Mouse (Mus musculus): ENCODE results near the gene Spats2l.

The Spats2l gene

DNA sequence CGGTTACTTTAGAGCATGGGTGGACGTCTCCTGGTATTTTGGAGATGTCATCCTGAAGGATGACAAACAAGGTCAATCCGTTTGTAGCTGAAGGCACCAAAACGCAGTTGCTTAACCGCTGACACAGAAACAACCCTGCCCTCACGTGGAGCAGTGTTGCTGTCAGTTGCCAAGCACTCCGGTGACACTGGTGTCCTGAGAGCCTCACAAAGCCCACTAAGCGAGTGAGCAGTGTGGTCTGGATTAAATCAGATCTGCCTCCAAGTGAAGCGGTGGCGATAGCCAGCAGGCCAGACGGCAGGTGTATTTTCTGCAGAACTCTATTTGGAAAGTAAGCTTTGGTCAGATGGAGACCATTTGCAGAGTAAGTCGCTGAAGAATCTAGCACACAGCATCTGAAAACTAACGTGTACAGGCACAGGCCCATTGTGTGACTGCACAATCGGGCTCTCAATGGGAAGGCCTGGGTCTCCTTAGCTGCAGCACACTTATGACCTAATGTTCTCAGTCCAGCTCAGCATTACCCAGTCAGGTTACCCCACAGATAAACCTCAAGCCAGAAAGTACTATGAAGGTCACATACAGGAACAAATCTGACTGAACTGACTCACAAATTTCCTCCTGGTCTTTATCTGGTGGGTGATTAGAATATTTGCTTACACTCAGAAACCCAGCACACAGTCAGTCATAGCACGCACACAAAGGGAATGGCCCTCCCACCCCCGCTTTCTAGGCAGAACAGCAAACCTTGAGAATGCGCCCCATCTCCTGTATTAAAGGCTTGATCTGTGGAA, 51.2 kb downstream of the Spats2l start:
- DNase-seq (ENCODE audit: low read depth): no peak

DNA sequence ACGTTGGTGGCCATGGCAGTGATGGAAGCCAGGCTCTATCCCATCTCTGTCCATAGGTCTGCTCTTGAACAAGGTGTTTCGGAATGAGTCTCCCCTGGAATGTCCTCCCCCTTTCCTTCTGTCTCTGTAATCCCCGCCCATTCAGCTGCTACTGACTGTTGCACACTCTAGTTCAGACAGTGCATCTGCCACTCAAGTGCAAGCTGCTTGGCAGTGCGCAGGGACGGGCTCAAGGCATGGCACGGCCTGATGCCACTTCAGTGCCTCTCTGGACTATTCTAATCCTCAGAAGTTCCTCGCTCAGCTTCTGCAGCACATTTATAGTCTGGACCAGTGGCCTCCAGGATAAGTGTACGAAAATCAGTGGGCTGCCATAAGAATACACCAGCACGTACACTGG, 52.3 kb downstream of the Spats2l start:
- no peak for DNase-seq (ENCODE audit: low read depth)

DNA sequence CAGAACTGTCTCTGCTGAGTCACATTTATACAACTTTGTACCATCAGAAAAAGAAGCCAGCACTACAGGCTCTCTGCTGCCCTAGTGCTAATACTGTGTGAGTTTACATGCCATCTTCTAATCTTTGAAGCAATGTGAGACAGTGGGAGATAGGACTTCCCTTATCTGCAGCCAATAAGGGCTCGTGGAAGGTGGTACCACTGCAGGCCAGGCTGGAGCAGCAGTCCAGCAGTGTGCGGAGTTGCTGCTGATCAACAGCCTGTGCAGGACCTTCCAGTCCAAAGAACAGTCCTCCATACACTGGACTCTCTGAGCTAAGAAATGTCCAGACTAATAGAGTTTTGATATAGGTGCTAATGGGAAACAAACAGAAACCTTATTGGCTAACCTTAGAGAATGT, 59.2 kb downstream of the Spats2l start:
- DNase-seq (ENCODE audit: low read depth): no peak

DNA sequence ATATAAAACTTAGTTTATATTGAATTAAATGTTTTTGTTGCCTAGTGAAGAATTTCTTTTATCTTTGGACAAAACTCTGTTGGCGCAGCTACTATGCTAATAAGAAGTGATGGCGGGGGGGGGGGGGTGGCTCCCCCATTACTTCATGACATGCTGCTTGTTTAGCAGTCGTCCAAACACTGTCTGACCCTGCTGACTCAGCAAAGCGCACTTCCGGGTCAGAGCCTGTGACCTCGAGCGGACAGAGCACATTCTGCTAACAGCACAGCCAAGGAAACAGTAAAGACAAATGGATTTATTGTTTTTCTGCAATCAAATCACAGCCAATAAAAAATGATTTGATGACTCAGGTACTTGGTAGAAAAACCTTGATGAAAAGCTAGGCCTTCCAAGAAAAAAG, 61.2 kb downstream of the Spats2l start:
- DNase-seq (ENCODE audit: low read depth): no peak

DNA sequence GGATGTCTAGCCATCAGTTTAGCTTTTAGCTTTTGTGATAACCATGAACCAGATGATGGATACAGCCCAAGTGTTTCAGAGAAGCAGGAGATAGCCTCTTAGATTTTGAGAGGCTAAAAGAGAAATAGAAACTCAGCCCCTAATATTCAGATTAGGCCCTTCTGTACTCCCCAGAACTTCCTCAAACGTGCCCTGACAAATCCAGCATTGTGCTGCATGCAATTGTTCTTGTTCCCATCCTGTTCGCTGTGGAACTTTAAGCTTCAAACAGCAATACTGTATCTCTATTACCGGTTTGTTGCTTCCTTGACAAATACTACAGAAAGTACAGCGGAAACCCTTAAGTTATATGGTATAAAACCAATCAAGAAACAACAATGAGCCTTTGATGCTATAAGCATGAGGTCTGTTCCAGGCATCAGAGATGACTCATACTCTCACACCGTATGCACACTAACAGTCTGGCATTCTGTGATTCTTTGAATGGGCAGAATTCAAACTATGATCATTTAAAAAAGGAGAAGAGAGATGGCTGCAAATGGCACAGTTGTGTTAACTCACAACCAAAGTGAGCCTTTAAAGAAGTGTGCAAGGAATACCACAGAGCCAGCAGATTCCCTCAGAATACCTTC, 62.8 kb downstream of the Spats2l start:
- peak; percentile 3 for DNase-seq (ENCODE audit: low read depth)

DNA sequence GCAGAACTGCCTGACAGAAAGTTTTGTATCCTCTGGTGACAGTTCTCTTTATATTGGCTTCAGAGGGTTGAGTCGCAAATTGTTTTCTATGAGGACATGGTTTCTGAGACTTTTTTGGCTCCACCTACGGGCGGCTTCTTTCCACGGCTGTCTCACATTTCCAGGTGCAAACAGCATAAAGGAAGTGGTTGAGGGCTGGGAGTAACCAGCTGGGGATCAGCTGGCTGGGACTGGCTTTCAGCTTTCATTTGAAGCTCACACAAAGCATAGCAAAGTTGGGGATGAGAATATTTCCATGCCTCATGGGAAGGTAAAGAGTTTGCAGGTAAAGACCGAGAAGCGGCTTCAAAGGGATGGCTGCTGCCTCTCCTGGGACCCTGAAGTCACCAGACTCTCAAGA, 65.9 kb downstream of the Spats2l start:
- DNase-seq (ENCODE audit: low read depth): peak; percentile 74

DNA sequence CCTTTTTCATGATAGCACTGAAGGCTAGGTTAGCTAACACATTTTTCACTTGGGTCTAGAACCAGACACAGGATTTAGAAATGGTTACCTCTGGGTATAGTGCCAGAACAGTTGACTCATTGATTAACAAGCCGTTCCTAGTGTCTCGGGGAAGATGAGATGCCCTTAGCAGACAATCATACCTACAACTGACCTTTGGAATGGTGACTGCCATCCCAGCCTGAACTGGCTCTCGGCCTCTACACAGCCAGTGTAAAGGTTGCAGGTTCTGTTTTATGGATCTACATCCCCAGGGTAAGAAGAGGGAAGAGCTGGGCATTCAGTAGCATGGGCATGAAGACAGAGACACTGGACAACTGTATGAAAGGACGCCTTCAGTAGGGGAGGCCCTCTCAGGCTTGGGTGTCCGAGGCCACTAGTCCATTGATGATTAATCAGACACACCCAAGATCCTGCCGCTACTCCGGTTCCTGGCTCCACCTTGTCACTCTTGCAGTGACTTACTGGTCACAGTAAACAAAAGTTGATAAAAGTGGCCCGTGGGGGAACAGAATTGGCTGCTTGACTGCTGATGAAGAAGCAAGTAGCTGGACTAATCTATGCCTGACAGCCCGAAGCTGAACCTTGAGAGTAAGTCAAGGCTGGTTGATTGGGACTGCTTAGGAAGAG, 71.2 kb downstream of the Spats2l start:
- no peak for DNase-seq (ENCODE audit: low read depth)

DNA sequence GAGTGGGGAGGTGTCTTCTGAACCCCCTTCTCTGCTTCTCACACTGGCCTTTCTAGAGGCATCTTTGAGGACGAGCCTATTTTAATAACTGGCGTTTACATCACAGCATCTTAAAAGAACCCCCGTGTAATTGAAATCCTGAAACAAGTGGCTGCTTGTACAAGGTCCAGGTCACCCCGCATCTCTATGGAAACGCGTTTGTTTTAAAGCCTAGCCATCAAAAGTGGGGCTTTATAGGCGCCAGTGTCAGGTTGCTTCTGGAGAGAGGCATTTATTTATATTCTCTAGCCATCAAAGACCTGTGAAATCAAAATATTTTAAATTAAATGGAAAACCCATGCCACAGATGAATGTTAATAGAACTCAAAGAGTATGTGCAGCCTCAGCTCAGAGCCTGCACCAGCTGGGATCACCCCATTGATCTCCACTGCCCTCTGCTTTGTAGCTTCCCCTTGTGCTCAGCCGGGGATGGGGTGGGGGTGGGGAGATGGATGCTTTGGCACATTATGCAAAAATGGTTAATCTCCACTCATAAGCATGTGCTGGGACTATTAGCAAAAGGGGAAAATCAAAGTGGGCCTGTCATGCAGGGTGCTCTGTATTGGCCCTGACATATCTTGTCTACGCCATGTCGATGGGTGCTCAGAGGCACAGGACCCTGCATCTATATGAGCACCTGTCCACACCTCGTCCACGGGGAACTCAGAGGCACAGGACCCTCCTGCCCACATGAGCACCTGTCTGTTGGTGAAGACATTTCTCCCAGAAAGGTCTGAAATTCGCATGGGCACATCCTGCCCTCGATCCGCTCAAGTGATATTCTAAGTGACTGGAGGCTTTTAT, 73.1 kb downstream of the Spats2l start:
- no peak for DNase-seq (ENCODE audit: low read depth)

DNA sequence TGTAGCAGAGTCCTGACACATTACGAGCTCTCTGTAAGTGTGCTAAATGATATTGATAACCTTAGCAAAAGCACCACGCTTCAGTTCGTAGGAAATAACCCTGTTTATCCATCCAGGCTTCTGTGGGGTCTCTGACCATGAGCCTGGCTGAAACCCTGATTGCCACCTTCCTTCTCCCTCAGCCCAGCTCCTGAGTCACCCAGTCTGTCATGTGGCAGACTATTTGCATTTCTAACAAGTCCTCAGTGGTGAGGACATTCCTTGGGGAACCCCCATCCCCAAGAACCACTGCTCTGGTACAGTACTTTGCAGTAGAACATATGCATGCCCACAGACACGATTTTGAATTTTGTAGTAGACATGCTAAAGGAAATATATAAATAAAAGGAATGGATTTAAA, 75.1 kb downstream of the Spats2l start:
- no peak for DNase-seq (ENCODE audit: low read depth)

DNA sequence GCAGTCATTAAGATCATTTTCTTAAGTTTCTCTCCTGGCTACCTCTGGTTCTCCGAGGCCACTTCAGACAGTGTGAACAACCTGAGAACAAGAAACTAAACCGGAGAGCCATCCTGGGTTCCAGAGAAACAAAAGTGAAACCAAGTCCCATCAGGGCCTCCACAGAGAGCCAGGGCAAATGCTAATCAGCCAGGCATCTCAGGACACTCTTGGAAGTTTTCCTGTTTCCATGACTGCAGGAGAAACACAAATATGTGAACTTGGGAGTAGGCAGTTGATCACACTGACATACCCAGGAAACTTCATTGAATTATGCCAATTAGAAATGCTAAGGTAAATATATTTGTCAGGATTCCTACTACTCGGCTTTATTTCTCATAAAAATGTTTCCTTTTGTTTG, 76.0 kb downstream of the Spats2l start:
- DNase-seq (ENCODE audit: low read depth): no peak

DNA sequence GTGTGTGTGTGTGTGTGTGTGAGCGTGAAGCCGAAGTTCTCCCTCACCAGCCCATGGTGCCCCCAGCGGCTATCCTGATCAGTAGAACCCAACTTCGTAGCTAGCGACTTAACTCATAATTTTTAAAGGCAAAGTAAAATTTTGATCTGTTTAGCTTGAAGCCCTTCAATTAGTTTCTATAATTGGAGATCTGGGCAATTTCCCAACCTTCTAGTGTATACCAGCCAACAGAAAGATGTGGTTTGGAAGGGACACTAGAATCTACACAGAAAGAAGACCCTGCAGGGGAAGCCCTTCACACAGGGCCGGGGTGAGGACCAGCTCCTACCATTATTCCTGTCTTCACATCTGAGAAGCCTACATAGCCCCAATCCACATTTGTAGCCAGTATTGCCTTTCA, 77.9 kb downstream of the Spats2l start:
- DNase-seq (ENCODE audit: low read depth): no peak

DNA sequence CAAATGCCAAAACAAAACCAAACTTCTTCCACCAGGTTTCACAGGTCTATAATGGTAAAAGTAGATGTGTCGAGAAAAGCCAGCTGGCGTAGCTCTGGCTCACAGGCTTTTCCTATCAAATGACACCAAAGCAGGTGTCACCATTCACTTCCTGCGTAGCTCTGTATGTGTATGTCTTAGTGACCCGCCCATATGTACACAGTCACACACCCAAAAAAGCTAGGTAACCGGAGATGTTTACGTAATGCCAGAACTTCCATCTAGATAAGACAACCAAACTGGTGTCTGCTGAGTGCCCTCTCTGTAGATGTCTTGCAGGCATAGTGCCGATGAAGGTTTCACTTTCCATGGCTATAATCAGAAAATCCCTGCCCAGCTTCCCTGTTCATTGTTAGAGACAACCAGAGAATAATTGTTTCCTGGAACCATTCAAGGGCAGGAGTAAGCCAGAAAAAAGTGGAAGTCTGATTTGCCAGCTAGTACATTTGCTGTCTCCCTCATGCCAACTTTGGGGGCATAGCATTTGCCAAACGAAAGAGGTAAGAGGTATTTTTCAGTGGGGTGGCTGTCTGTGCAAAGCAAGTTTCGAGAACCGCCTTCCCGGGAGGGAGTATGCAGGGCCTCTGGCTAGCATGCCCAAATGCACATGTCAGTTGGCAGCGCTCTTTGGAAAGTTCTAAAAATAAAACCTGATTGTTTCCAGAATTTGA, 78.8 kb downstream of the Spats2l start:
- DNase-seq (ENCODE audit: low read depth): peak; percentile 51

DNA sequence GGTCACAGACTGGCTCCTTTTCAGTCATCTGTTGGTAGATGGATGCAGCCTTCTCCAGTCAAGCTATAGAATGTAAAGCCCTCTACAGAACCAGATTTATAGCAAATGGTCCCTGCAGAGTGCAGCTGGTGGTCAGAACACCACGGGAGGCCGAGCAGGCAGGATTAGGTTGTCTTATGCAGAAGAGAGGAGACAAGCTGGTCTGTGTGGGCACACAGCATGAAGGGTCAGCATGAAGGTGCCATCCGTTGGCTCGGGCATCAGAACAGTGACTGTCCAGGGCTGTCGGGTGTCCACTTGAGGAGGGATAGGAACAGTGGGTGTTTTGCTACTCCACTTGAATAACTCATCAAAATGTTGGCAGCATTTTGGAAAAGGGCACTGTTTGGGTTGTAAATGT, 83.8 kb downstream of the Spats2l start:
- no peak for DNase-seq (ENCODE audit: low read depth)

DNA sequence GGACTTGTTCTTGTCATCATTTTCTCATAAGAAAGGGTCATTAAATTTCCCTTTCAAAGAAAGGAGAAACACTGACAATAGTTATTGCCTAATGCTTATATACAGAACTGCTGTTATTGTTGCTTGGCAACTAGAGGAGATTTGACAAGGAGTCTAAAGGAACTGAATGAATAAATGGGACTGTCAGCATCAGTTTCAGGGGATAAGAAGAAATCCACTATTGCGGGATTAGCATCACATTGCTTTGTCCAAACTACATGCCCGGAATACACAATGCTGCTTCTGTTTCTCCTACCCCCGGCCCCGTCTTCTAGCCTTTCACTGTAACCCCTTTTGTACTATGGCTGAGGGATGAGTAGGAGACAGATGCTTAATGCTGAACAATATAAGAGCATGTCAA, 88.1 kb downstream of the Spats2l start:
- DNase-seq (ENCODE audit: low read depth): no peak

DNA sequence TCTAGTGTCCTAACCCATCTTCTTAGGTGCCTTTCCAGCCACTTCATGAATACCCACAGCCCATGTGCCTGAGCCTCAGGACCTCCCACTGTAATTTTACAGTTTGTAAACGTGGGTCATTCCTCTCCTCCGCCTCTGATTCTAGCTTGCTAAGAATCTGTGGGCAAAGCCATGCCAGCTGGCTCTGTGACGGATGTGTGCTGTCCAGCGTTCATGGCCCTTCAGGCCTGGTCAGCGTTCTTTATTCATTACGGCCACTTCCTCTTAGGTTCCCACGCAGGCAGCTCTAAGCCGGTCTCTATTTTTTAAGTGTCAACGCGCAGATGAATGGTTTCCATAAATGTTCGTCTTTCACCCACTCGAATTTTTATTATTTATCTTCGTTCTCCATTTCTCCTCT, 94.7 kb downstream of the Spats2l start:
- no peak for DNase-seq (ENCODE audit: low read depth)

DNA sequence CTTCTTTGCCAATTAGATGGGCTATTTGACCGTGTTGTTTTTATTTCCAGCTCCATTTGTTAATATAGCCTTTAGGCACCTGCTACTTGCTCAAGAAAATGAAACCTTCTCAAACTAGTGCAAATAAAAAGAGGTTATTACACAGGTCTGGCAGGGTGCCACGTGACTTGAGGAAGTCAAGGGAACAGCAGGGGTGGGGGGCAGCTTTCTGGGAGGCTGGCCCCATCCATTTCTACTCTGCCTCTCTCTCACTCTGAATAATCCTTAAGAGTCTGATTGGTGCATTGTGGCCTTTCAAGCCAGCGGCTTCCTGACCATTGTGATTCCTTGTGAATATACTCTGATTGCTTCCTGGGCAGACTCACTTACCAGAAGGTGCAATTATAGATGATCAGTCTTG, 98.0 kb downstream of the Spats2l start:
- no peak for DNase-seq (ENCODE audit: low read depth)

DNA sequence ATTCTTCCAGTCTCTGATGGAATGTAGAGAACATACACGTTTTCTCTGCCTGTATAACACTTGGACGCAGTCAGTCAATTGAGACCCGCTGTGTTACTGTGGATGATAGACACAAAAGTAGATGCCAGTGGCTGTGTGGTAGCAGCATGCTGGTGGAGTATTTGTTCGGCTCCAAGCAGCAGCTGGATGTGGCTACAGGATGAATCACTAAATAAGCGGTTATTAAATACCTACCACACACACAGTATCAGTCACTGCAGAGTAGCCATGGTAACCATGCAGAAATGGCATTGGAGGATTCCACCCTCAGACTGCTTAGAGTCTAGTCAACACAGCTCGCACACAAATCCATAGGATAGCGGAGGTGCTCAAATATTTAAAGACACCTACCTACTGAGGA, 100.0 kb downstream of the Spats2l start:
- no peak for DNase-seq (ENCODE audit: low read depth)

DNA sequence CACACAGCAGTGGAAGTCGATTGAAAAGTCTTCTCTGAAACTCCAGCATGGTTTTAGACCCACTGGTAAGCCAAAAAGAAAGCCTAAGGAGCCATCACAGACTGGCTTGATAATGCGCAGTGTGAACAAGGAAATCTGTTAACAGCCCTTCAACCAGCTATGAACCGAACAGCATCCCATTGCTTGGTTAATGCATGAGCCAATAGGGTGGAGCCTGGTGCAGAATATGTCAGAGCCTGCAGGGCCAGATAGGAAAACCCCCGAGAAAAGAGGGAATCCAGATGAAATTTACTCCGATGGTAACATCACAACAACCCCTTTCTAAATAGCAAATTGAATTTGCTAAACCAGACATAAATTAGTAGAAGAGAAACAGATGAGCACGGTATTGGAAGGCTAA, 101.1 kb downstream of the Spats2l start:
- no peak for DNase-seq (ENCODE audit: low read depth)

DNA sequence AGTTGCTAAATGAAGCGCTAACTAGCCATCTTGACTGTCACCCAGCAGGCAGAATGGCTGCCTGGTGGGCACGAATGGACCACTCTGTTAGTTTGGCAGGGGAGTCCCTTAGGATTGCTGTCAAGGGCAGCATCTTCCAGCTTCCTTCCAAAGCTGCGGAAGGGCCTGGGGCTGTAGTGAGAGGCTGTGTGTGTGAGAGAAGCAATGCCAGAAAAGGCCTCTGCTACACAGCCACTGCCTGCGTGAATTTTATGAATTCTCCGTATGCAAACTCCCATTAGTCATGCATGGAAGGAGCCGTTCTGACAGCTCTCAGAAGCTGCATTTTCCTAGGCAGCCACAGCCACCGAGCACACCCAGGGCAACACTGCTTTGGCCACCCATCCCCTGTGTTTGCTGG, 101.5 kb downstream of the Spats2l start:
- DNase-seq (ENCODE audit: low read depth): no peak

DNA sequence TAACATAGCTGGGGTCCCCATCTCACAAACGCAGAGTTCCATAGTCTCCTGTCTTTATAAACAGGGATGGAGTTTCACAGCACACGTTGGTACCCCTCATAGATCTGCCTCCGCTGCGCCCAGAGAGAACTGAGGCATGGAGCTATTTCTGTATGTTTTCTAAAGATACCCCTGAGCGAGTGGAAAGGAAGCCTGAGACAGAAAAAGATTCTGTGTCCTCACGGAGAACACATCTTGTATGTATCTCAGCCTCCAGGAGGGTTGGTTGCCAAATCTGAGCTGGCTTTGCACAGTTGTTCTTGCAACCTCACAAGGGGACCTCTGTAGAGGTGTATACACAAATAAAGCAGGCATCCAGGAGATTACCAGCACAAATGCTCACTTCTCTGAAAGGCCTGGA, 105.0 kb downstream of the Spats2l start:
- no peak for DNase-seq (ENCODE audit: low read depth)

DNA sequence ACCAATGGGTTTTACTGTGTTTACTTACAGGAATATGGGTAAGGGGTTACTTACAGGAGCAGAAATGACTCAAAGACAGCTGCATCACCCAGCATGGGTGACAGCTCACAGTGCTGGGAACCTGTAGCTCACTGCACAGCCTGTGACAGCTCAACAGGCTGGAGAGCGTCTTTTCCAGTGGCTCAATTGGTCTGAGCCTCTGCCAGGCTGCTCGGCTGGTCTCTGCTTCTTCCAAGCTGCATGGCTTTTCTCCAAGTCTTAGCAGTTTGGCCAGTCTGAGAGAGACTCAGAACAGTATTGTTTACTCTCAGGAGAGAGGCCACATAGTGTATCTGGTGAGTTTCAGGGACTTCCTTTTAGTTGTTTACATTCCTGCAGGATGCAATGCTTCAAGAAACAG, 110.9 kb downstream of the Spats2l start:
- DNase-seq (ENCODE audit: low read depth): no peak

DNA sequence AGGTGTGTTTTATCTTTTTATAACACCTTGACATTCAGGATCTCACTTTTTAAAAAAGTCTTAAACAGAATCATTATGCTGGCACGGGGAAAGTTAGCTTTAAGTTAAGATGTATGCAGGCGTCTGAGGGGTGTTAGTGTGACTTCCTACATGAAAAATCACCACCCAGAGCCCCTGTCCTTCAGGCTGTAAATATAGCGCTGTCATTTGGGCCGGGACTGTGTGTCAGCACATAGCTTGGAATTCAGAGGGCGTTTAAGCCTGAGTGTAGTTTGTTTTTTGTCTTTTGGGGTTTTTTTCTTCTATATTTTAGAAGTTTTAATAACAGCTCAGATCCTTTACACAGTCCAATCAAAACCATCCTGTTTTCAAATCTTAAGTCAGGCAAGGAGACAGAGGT, 115.8 kb downstream of the Spats2l start:
- DNase-seq (ENCODE audit: low read depth): no peak
